Mouse (Mus musculus) cerebellum, postnatal 14 days (tissue): ENCODE measurements around the gene Rbm44.
A peak's percentile ranks its signal among the peaks of the same experiment; 100 is the strongest.

ENCODE experiments used
- DNase-seq, 2 experiments: peaks; one replicate each; pipeline ENCODE4 v3.0.0; 2021; ENCODE audit warnings: mixed read lengths in 2 of 2

The Rbm44 gene

DNA sequence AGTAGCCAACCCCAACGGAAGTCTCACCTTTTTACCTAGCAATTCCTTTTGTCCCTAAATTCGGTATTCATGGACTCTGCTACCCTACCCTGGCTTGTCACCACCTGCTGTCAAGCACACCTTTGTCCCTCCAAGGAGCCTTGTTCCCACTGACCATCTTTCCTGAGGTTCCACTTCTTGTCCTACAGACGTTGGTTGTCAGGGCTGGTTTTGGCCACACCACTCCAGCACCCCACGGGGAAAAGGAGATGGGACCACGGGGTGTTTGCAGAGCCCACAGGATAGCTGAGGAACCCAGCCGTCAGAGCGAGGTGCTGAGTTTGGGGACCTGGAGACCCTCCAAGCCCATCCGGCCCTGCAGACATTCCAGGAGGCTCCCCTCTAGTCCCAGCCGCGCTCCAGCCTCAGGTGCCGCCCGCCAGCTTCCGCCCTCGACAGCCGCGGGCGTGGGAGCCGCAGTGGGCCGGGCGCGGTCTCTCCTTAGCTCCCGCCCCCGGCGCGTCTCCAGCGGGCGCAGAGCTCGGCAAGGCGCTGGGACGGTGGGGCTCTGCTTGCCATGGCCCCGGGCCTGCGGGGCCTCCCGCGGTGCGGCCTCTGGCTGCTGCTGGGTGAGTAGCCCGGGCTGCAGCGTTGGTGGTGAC is 34.8 kb downstream of the Rbm44 start, which contains the start of gene Ramp1:
TSS of gene Ramp1 (plus strand) at position 290 of the 641 bp plus-strand sequence.
- peak in 1 of 2 experiments; percentile 13 for DNase-seq

DNA sequence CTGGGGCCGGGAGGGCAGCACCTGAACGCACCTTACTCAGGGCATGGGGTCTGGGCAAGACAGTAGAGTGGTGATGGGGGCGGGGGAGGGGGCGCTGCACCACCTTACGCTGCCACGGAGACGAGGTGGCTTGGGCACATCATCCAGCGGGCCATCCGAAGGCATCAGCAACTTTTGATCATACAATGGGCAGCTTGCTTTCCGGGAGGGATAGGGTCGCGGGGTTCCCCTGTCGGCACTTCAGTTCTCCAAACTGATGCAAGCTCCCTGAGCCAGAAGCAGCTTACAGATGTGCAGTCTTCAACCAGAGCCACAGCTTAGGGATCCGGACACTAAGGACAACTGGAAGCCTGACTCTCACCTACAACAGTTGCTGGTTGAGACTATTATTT is 35.3 kb downstream of the Rbm44 start:
- DNase-seq = no peak

DNA sequence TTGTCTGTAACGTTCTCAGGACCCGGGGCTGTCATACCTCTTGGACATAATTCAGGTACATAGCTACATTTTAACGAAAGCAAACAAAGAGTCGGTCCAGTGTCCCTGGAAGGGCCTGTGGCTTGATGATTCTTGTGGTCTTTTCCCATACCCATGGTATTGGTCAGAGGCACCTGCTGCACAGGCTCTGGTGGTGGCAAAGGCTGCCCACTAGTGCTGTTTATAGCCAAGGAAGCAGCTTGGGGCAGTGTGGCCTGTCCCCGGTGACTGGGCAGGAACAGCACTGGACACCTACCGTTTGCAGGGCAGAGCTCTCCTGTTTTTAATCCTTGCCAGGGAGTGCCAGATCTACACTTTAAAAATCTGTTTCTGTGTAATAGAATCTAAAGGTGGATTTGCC is 35.8 kb downstream of the Rbm44 start:
- no peak for DNase-seq

DNA sequence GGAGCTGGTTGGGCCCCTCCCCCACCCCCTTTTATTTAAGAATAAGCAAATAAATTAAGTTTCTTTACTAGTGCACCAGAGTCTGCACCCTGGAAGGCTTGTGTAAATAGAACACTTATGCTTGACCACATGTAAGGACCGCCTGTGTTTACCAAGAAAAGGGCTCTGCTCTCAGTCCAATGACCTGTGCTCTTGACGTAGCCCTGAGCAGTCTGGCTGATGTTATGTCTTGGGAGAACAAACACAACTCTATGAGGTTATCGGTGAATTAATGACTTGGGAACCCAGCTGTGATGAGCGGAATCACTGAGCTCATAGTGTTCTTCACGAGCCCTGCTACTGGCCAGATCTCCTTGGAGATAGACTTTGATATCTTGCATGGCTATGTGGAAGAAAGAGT is 36.4 kb downstream of the Rbm44 start:
- DNase-seq = no peak

DNA sequence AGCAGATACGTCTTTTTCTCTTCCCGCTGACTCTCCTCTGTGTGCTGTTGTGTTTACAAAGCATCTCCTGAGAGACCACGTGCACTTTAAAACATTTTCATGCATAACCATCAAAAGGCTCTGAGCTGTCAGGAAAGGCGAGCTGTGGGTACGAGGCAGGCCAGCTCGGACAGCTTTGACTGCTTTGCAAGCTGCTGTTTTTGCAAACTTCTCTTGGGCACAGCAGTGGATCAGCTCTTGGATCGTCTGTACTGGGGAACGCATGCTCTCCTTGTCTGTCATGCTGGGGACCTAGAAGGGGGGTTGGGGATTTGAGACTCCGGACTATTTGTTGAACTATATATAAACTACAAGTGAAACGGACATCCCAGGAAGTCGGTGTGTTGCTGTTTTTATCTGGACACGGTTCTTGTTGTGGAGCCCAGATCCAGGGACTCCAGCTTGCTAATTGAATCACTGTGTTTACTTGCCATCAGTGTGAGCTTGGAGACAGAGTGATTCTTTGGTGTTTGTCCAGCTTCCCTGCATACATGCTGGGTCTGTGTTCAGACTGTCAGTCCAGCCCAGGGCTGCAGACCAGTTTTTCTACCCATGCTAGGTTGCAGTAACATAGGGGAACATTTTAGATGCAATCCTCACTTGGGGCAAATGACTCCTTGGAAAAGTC is 37.0 kb downstream of the Rbm44 start:
- peak; percentile 30 to 46 for DNase-seq

DNA sequence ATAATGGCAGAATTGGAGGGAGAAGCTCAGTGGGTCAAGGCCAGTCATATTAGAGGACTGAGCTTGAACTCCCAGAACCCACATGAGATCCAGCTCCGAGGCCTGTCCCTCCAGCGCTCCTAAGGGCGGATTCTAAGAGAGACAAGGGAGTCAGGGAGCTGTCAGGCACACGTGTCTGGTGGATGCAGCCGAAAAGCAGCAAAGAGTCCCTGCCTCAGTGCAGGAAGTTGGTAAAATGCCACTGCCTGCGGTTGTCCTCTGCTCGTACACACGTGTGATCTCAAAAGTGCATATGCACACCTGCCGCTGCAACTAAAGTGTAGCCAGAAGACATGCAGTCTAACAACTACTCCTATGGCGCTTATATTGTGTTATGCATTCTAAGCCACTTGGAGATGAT is 38.4 kb downstream of the Rbm44 start:
- DNase-seq = no peak

DNA sequence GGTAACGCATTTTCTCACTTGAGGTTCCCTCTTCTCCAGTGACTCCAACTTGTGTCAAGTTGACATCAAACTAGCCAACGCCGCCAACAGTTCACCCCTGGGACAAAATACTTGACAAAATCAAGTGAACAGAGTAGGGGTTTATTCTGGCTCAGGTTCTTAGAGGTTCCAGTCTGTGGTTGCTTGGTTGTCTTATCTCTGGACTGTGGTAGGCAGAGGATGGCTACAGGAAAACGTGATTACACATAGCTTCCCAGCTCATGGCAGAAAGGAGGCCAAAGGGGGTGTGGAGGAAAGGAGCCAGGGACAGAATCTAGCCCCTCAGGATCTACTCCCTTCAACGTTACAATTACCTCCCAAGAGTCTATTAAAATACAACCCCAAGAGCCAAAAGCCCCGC is 41.8 kb downstream of the Rbm44 start:
- DNase-seq = no peak

DNA sequence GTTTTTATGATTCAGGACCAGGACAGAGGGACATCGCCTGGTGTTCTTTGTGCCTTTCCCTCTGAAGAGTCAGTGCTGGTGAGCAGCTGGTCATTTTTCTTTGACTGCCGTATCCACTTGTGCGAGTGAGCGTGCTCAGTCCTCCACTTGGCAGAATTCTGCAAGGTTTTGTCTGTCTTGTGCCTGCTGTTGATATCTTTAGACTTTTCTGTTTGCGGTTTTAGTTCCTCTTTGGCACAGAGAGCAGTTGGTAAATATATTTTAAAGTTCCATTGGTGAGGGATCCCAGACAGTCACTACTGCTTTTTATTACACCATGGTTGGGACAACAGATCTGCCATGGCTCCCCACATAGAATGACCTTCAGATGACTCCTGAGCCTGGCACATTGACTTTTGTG is 42.4 kb downstream of the Rbm44 start:
- DNase-seq = no peak

DNA sequence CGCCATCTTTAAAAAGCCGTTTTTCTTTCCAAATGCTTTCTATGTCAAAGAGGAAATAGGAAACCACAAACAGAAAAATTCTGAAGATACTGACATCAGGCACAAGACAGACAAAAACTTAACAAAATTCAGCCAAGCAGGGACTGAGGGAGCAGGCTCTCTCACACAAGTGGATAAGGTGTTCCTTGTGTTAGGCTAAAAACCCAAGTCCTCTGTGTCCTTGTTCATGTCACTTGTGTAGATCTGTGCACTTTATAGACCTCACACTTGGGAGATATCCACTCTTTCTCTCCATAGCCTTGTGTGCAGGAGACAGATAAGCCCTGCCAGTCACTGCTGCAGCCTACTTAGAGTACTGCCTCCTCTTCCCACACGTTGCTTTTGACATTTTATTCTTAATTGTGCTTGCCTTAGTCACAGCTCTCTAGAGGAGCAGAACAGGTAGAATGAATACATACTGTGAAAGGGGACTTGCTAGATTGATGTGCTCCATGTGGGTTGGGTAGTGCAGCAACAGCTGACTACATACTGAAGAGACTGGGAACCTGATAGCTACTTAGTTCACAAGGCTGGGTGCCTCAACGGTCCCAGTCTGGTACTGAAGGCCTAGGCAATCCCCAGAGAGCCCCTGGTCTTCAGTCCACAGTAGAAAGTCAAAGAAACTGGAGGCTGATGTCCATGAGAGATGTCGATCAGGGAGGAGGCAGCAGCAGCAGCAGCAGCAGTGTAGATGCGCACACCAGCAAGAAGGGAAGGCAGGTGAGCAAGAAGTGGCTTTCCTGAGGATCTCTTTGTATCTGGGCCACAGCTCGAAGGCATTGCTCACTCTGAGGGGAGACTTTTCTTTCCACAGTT is 43.1 kb downstream of the Rbm44 start:
- no peak for DNase-seq

DNA sequence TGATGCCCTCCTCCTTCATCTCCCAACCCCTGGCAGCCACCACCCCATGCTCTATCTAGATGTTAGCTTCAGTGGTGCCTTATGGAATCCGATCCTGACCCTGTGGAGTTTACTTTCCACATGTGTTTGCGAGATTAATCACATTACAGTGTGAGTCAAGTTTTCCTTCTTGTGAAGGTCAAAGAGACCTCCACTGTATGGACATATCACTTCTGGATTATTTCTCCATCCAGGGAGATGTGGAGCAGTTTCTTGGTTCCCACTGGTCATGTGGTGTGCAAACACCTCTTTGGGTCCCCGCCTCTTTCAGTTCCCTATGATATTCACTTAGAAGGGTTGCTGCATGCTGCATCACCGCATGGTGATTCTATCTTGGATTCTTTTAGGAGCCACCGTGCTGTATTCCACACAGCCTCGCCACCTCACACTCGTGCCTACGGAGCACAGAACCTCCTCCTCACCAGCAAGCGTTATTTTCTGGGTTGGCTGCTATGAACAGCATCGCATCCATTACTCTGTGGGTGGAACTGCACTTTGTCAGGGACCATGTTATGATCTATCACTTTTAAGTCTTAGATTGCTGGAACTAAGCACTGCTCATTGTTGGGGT is 44.1 kb downstream of the Rbm44 start:
- no peak for DNase-seq

DNA sequence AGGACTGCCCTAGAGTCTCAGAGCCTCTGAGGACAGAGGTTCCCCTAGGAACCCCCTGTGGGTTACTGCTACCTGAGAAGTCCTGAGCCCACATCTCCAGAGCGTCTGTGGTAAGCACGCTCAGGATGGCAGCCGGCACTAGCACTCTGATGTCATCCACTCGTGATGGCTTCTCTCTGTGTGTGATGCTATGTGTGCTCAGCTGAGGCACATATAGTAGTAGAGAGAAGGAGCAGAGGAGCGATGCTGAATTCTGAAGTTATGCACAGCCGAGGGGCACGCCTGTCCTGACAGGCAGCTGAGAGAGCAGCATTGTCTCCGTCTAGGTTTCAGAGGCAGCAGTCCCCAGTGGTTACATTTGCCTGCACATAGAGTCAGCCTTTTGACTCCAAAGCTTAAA is 47.3 kb downstream of the Rbm44 start:
- no peak for DNase-seq

DNA sequence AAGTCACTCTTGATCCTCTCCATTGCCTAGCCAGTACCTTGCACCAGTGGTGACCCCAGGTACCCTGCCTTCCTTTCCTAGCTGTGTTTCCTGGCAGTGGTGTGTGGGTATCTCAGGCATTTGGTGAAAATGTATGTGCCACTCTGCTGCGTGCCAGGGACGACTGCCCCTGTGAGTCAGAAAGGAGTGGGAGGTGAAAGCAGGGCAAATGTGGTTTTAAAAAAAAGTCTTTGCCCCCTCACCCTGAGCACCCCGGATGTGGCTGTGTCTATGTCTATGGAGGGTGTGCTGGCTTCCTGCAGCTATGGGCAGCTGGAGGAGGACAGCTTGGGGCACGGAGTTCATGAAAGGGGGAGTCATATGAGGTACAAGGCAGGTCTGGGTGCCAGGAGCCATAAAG is 48.4 kb downstream of the Rbm44 start:
- no peak for DNase-seq

DNA sequence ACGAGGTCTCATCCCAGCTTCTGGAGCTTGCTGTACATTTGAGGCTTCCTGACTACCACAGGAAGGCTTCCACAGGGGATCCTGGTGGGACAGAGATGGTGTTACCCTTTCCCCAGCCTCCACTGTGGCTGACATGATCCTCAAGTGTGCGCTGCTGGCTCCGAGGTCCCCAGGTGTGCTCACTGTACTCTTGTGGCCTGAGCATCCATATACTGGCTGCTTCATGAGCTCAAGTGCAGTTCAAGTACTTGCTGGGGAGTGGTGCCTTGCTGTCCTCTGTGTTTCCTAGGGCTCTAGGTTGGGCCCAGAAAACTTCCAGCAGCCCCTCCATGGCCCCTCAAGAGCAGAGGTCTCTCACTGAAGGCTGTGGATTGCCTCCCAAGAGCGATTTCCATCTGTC is 48.8 kb downstream of the Rbm44 start:
- DNase-seq = no peak

DNA sequence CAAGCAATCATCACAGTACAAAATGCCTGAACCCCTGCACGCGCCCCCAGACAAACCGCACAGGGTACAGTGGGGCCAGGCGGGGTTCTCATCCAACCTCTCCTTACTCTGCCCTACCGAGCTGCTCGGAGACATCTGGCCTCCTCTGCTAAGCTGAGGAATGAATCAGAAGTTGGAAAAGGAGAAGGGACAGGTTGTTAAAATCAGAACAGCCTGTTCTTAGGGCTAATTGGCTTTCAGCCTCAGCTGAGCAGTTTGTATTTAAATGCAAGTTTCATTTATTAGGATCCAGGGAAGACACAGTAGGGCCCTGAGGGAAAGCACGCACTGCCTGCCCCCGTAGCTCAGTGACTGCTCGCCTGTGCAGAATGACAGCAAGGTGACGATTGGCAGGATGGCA is 54.9 kb downstream of the Rbm44 start:
- DNase-seq = no peak

DNA sequence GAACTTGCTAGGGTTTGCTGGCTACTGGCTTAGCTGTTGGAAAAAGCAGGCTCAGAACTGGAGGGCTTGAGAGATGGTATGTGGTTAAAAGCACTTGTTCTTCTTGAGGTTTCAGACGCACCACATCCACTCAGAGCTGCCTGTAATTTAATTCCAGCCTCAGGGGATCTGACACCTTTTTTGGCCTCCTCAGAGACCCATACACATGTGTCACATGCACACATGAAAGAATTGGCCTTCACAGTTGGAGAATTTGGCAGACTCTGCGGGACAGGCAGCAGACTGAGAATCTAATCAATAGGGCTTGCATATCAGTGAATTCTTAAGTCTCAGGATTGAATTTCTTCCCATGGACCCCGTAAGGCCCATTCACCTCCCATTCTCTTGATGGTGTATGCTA is 56.2 kb downstream of the Rbm44 start:
- DNase-seq = no peak

DNA sequence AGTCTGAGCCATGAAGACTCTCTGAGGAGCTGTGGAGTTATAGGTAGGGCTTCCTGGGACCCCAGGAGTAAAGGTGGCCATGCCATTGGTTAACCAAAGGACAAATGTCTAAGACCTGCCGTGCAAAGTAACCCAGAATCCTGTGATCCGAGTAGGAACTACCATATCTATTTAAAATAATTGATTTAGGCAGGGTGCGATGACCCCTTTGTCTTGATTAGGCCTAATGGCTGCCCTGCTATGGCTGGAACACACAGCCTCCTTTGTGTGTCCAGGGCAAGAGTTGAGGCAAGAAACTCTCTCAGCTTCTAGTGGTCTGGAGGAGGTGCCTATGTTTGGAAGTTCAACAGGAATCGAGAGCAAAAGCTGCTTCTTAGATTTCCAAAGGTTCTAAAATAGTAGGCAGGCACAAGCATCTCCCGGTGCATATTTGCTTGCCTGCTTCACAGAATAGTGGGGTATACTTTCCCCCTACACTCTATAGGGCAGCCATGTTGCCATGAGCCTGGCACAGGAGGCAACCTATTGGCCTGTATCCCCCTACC is 59.4 kb downstream of the Rbm44 start:
- DNase-seq = no peak

DNA sequence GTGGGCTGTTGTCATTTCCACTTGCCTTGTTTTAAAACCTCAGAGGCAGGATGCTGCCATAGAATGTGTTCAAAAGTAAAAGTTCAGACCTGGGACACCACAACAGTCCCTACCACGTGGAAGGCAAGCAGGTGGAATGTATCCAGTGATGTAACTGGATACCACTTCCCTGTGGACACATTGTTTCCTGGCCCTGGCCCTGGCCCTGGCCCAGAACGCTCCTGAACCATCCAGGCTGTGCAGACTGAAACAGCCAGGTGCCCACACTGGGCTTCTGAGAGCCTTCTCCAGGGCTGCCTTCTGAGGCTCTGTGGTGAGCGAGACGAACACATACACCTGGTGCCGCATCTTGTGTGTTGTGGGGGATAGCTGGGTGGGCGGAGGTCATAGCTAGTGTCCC is 60.8 kb downstream of the Rbm44 start:
- DNase-seq = no peak

DNA sequence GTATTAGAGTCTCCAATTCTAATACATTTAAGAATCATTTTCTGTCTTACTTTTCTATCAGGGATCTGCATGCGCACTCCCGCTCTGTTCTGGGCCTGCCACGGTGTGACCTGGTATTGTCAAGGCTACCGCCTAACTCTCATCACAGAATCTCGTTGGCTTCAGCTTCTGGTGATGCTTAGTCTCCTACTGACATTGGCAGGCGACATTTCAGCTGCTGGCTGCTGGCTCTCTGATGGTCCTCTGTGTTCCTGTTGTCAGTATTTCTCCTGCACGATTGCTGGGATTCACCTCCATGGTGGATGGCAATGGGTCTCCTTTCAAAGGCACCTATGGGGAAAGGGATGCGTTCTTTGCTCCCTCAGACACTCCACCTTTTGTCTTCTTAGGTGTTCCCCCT is 61.4 kb downstream of the Rbm44 start:
- peak; percentile 30 to 31 for DNase-seq

DNA sequence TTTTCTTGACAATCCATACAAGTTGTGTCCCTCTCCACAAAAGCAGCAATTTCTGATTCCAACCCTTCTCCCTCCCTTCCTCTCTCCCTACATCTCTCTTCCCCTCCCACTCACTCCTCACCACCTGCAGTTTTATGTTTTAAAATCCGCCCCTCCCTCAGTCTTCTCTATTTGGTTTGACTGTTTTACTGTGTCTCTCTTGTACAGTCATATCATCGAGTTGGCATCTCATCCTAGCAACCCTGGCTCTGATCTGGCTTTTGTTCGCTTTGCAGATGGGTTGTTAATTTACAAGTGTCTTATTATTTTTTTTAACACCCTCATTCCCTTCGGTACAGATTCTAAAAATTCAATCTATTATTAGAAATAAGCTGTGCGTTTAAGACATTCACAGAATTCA is 62.0 kb downstream of the Rbm44 start:
- no peak for DNase-seq

DNA sequence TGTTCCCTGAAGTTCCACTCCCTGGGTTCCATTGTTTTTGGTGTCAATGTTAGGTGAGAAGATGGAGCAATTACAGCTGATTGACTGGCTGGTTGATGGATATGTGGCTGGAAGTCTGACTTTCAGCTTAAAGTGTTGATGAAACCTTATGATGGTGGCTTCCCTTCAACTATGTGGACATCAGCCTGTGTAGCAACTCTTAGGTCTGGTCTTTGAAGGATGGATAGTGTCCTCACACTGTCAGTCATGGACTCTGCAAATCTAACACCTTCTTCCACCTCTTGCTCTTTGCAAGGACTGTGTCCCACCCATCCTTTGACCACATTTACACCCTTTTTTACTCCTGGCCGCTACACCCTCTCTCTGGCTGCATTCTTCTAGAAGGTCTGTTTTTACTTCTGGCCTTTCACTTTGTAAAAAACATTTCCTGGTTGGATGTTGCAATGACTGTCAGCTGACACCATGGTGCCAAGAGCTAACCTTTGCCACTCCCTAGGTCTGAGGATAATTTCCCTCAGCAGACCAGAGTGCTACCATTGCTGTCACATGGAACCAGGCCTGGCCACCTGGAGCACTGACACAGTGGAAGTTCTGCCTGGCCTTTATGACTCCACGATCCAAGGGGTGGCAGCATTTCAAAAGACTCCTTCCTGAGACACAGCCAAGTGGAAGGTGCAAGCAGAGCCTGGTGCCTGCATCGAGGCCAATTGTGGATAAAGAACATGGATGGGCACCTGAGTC is 62.6 kb downstream of the Rbm44 start:
- peak; percentile 34 to 54 for DNase-seq

DNA sequence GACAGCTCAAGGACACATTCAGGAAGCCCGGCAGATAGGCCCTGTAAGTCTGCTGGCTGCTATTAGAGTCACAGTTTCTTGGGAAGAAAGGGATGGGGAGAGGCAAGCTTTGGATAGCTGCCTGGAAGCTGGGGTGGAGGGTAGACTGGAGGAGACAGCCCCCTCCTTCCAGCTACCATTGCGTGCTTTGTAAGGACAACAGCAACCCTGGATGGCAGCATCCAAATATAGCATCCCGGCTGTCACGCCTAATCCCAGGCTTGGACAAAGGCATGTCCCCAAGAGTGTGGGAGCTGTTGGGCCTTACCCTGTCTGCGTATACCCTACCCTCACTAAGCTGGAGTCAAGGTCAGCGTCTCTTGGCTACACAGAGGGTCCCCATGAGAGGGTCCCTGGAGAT is 64.5 kb downstream of the Rbm44 start:
- peak; percentile 42 to 56 for DNase-seq

DNA sequence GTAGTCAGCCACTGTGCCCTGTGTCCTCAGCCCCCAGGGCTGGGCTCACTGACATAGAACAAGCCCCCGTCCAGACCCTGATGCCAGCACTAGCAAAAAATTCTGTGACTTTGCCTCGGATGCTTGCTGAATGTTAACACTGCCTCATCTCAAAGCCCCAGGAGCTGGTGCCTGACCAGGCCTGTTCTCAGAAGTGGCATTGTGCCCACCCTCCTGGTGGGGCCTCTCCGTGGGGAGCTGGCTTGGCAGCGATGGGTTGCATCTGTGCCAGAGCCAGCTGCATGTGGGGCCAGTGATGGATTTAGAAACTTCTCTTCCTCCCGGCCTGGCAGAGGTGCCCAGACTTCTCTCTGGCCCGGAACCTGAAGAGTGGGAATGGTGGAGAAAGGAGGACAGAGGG is 64.9 kb downstream of the Rbm44 start:
- peak; percentile 62 to 69 for DNase-seq
